Comparison of ENCODE assay signal across 20 mouse cellular contexts in genomic region chr1:69444722-69445121, GRCm38 (mm10).
"Had no signal": no experiment of that assay in that cellular context is flagged by ENCODE, and none has a peak within 500 bp of the region (broad histone marks: within the 10 kb centered on the region; RNA-seq: fewer than 3 reads in every experiment).

No protein-coding gene starts in this region.

- H3K27me3 ChIP-seq: liver, embryonic 15.5 days; lung, embryonic 15.5 days; megakaryocyte, embryonic 14.5 days; midbrain, embryonic 13.5 days; midbrain, embryonic 15.5 days; neural tube, embryonic 12.5 days; stomach, embryonic 15.5 days had no signal

- ATAC-seq: liver, postnatal 0 days; lung, postnatal 0 days; midbrain, embryonic 13.5 days; midbrain, embryonic 15.5 days had no signal

- DNase-seq: liver, postnatal 0 days; lung, adult 2 months; lung, postnatal 14 days; lung, postnatal 36 days; right cerebral cortex, postnatal 25 days; right cerebral cortex, postnatal 4 days; spleen, adult 18-20 months; thymus, adult 2 months; thymus, postnatal 25 days; thymus, postnatal 4 days had no signal

- H3K4me1 ChIP-seq: liver, embryonic 15.5 days; lung, embryonic 15.5 days; megakaryocyte, embryonic 14.5 days; midbrain, embryonic 15.5 days; neural tube, embryonic 12.5 days; stomach, embryonic 15.5 days had no signal

- H3K9me3 ChIP-seq: liver, embryonic 15.5 days; lung, embryonic 15.5 days; megakaryocyte, embryonic 14.5 days; midbrain, embryonic 13.5 days; midbrain, embryonic 15.5 days; neural tube, embryonic 12.5 days; stomach, embryonic 15.5 days had no signal

- H3K9ac ChIP-seq: liver, embryonic 15.5 days; liver, postnatal 0 days; lung, embryonic 15.5 days; midbrain, embryonic 13.5 days; midbrain, embryonic 15.5 days; neural tube, embryonic 12.5 days; stomach, embryonic 15.5 days had no signal

- H3K36me3 ChIP-seq: liver, embryonic 15.5 days; lung, embryonic 15.5 days; midbrain, embryonic 13.5 days; midbrain, embryonic 15.5 days; neural tube, embryonic 12.5 days; stomach, embryonic 15.5 days had no signal

- H3K4me2 ChIP-seq: liver, embryonic 15.5 days; lung, embryonic 15.5 days; midbrain, embryonic 11.5 days; midbrain, embryonic 13.5 days; midbrain, embryonic 15.5 days; neural tube, embryonic 12.5 days; stomach, embryonic 15.5 days had no signal

- H3K4me3 ChIP-seq: liver, embryonic 15.5 days; lung, embryonic 15.5 days; megakaryocyte, embryonic 14.5 days; midbrain, embryonic 13.5 days; midbrain, embryonic 15.5 days; neural tube, embryonic 12.5 days; stomach, embryonic 15.5 days had no signal

- H3K27ac ChIP-seq: liver, embryonic 15.5 days; lung, embryonic 15.5 days; macrophage; midbrain, embryonic 13.5 days; midbrain, embryonic 15.5 days; neural tube, embryonic 12.5 days; stomach, embryonic 15.5 days had no signal
